Mouse (Mus musculus) embryonic stem cell, embryonic (primary cell): Measurements from ENCODE around the gene Zfp987.
"Not testable (repeated sequence)": the region's sequence is repeated elsewhere in the genome, so short reads cannot be mapped to it uniquely, and the experiment has no call there.

Experiments used
- CTCF ChIA-PET, 4 experiments: fragments of 300-600 bp in 2 of 4; fragments of 350-600 bp in 2 of 4; sonication (Branson Sonifier 250); formaldehyde crosslinking; loops; one replicate each; lab custom pipeline; 2022; ENCODE audit warnings: inconsistent platforms in 2 of 4; lab: Charles Lee
- POLR2A ChIA-PET, 4 experiments: fragments of 300-600 bp in 2 of 4; fragments of 350-600 bp in 2 of 4; sonication (Branson Sonifier 250); formaldehyde crosslinking; loops; one replicate each; lab custom pipeline; 2022; ENCODE audit warnings: antibody characterized with exemption in 4 of 4, inconsistent platforms in 1 of 4; lab: Charles Lee

The Zfp987 gene

DNA sequence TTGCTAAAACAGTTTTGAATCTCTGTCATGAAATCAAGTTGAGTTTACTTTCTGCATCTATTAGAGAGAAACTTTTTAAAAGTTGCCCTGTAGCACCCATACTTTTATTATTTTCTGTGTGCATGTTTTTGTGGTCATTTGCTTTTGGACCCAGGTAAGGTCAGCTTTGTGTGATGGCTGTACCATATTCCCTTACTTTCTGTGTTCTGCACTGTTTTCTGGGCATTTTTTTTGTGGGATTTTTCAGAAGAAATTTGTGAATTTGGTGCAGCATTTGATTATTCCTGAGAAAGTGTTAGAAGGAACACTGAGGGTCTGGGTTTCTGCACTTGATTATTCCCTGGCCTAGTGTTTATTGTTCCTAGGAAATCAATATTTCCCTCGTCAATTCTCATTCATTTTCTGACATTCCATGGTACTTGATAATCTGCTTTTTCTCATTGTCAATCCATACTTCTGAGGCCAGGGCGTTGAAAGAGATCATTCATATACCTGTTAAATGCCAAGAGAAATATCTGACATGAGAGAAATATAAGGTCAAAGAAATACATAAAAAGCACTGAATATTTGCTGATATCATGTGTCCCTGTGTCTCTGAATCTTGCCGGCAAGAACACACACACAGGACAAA lies 70.2 kb downstream of the Zfp987 start:
- POLR2A ChIA-PET, CTCF ChIA-PET: not testable (repeated sequence)

DNA sequence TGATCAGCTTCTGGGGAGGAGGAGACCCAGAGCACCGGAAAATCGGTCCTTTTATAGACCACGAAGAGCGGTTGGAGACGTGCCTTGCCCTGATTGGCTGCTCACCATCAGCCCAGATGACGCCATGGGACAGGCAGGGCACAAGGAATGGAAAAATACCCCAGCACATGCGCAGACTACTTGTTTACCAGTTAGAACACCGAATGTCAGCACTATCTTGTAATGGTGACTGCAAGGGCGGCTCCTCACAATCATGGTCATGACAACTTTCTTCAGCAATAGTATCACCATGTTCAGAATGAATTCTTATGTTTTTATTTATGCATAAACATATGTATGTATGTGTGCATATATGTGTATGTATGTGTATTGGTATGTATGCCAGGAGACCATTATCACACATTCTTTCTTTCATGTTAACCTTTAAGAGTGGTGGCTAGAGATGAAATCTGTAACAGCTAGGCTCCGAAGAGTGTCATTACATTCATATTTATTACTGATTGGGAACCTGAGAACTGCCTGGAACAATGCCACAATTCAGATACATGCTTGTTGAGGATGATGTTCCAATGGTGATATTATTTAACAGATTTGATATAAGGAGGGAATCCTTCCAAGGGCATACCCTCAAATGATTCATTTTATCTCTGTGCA lies 70.9 kb downstream of the Zfp987 start:
- CTCF ChIA-PET, POLR2A ChIA-PET: not testable (repeated sequence)

DNA sequence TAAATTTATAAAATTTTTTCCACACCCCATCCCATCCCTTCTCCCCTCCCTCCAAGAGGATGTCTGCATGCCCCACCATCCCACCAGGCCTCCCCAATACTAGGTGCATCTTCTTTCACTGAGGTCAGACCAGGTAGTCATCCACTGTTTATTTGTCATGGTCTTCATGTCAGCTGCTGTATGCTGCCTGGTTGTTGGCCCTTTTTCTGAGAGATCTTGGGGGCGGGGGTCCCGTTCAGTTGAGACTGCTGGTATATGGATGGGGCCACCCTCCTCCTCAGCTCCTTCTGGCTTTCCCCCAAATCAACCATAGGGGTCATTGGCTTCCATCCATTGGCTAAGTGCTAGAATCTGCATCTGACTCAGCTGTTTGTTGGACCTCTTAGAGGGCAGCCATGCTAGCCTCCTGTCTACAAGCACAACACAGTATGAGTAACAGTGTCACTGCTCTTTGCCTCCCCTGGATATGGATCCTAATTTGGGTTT lies 71.7 kb downstream of the Zfp987 start:
- CTCF ChIA-PET, POLR2A ChIA-PET: not testable (repeated sequence)

DNA sequence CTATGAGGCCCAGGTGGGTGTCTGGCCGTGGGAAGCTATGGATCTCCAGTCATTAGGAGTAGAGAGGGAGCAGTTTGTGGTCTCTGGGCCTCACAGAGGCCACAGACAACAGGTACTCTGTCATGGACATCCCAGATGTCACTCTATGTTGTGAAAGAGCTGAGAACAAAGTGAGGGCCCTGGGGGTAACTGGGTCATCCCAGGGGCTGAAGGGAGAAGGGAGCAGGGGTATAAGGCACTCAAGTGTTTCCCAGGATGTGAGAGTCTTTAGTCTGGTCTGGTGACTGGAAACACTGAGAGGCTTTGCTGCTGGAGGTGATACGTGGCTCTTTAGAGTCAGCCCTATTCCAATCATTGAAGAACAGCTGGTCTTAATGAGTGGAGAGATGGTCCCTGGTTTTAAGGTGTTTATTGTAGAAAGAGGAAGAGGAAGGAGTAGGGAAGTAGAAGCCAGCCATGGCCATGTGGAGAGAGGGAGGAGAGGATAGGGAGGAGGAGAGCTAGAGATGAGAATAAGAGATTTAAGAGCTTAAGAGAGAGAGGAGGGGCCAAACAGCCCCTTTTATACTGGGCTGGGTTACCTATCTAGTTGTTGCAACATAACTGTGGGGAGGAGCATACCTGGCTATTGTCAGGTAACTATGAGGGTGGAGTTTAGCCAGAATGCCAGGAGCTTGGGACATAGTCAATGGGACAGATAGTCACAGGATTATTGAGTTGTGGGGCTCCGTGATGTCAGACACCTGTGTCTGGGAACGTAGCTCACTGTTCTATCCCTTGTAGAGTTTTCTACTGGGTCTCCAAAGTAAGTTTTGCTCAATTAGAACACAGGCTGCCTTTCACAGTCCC lies 76.5 kb downstream of the Zfp987 start:
- POLR2A ChIA-PET, result interaction anchor here in 3 of 4 experiments (0.7 to 0.9 kb wide), 3 partner anchors 282 to 1101 kb away, joined by 3 to 6 read pairs (median 4); no protein-coding TSS in a partner anchor
- CTCF ChIA-PET, result not testable (repeated sequence)
